Mouse (Mus musculus): ENCODE measurements around the gene Ptk7. TPM values are rescaled to one million over a fixed set of nuclear protein-coding genes. Genes with fewer than 3 reads are reported as not detected.

Ptk7 gene
- total RNA-seq (2021): under 1 TPM; 0.30 to 0.38 TPM
- long read RNA-seq, experiment 1, full-length matches to known transcripts: 1 of 1 reads
- long read RNA-seq, experiment 1, partial matches to known transcripts: 0 of 1 reads
- long read RNA-seq, experiment 1, other reads (novel, unspliced or antisense): 0 of 1 reads
- long read RNA-seq, experiment 2: 0 reads

- DNase-seq (ENCODE audit: low spot score): peak; percentile 8
These were observed at the start of gene Ptk7 for GRCm38 (mm10) chr17:46628791-46629684. Ptk7 (minus strand) TSS chr17:46629504.

GRCm38 (mm10) chr17:46678911-46679310, 49.6 kb upstream of the Ptk7 start:
- DNase-seq (ENCODE audit: low spot score): peak; percentile 69

- peak; percentile 68 for DNase-seq (ENCODE audit: low spot score)
These were observed 49.1 kb upstream of the Ptk7 start, which contains the start of gene Mea1 for GRCm38 (mm10) chr17:46678416-46678815. Mea1 (plus strand) TSS chr17:46678793.

GRCm38 (mm10) chr17:46674530-46675283, 45.4 kb upstream of the Ptk7 start:
- DNase-seq (ENCODE audit: low spot score): no peak

- peak; percentile 93 for DNase-seq (ENCODE audit: low spot score)
These were observed 44.7 kb upstream of the Ptk7 start, which contains the start of gene Rrp36 for GRCm38 (mm10) chr17:46673850-46674529. Rrp36 (minus strand) TSS chr17:46674352.

GRCm38 (mm10) chr17:46669911-46670310, 40.6 kb upstream of the Ptk7 start:
- no peak for DNase-seq (ENCODE audit: low spot score)

- peak; percentile 38 for DNase-seq (ENCODE audit: low spot score)
These were observed 38.4 kb upstream of the Ptk7 start for GRCm38 (mm10) chr17:46667712-46668111.

- DNase-seq (ENCODE audit: low spot score): peak; percentile 78
These were observed 33.4 kb upstream of the Ptk7 start for GRCm38 (mm10) chr17:46662730-46663129.

- DNase-seq (ENCODE audit: low spot score): no peak
These were observed 32.7 kb upstream of the Ptk7 start for GRCm38 (mm10) chr17:46661981-46662380.

- no peak for DNase-seq (ENCODE audit: low spot score)
These were observed 32.0 kb upstream of the Ptk7 start for GRCm38 (mm10) chr17:46661351-46661750.

GRCm38 (mm10) chr17:46656054-46656453, 26.8 kb upstream of the Ptk7 start:
- no peak for DNase-seq (ENCODE audit: low spot score)

GRCm38 (mm10) chr17:46651755-46652547, 22.6 kb upstream of the Ptk7 start:
- no peak for DNase-seq (ENCODE audit: low spot score)

GRCm38 (mm10) chr17:46651292-46651691, 22.0 kb upstream of the Ptk7 start:
- DNase-seq (ENCODE audit: low spot score): no peak

- DNase-seq (ENCODE audit: low spot score): peak; percentile 87
These were observed 21.1 kb upstream of the Ptk7 start, which contains the start of gene Cul7 for GRCm38 (mm10) chr17:46650232-46651031. Cul7 (plus strand) TSS chr17:46650337.

- no peak for DNase-seq (ENCODE audit: low spot score)
These were observed 20.5 kb upstream of the Ptk7 start for GRCm38 (mm10) chr17:46649811-46650210.

GRCm38 (mm10) chr17:46648436-46648835, 19.1 kb upstream of the Ptk7 start:
- no peak for DNase-seq (ENCODE audit: low spot score)

GRCm38 (mm10) chr17:46647279-46647678, 18.0 kb upstream of the Ptk7 start:
- DNase-seq (ENCODE audit: low spot score): no peak

- no peak for DNase-seq (ENCODE audit: low spot score)
These were observed 17.0 kb upstream of the Ptk7 start for GRCm38 (mm10) chr17:46646322-46646662.

- DNase-seq (ENCODE audit: low spot score): peak; percentile 99
These were observed 16.4 kb upstream of the Ptk7 start, which contains the start of the genes Klc4 and Mrpl2 for GRCm38 (mm10) chr17:46645561-46646321. Klc4 (minus strand) TSS chr17:46646022. Mrpl2 (plus strand) TSS chr17:46646229.
